Mouse (Mus musculus) left cerebral cortex, adult 2 months (tissue): ENCODE data around the gene Mgmt. TPM values are rescaled to one million over a fixed set of nuclear protein-coding genes. Genes with fewer than 3 reads are reported as not detected.

Experiments
- DNase-seq, 2 experiments: peaks; one replicate each; pipeline ENCODE4 v3.0.0; 2021 to 2022; ENCODE audit warnings: low spot score in 2 of 2, mixed read lengths in 1 of 2; ENCODE audit errors: extremely low spot score in 1 of 2
- H3K27ac ChIP-seq: fragments of 200-600 bp; 2 replicates; pipeline ENCODE4 v1.8.1; 2022
- H3K4me3 ChIP-seq: fragments of 200-600 bp; 2 replicates; pipeline ENCODE4 v1.8.1; 2022
- CTCF ChIP-seq: fragments of 200-600 bp; IDR thresholded peaks from 2 replicates; pipeline ENCODE4 v1.8.1; 2022; ENCODE audit warnings: antibody characterized with exemption, mild to moderate bottlenecking, moderate library complexity
- intact Hi-C: fragments of 180-260 bp; cut with DNase I; formaldehyde crosslinking; loops from one replicate; pipeline ENCODE4 v1.15.1; 2025
- total RNA-seq, 2 experiments: library from RNA; stranded (reverse); gene quantifications; 2 replicates each; pipeline ENCODE4 v1.2.3; 2021

The Mgmt gene
- total RNA-seq, 2 experiments from 2014 or later, result 0.72 to 0.95 TPM

DNA sequence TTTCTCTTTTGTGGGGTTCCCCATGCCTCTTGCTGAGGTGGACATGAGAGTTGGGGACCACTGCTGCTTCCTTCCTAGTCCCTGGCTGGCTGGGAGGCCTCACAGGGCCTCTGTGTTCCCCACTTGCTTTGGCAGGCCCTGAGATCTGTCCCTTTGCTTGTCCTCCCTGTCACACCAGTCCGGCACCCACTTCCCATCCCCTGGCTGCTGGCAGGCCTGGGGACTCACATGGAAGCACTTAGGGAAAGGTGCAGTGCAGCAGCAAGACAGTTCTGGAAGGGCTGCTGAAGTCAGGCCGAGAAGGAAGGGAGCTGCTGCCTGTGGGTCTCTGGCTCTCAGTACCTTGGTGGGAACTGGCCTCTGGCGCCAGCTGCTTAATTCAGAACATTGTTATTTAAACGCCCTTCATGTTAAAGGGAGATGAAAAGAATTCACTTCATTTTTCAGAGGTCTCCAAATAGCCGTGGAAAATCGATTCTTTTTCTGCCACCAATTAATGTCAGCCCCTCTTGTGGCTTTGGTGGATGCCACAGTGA, 53.9 kb downstream of the Mgmt start:
- no peak overlapping the region for H3K27ac ChIP-seq
- no peak for DNase-seq
- no peak for TF ChIP-seq CTCF
- intact Hi-C loops, result no loop called here
- H3K4me3 ChIP-seq, result no peak overlapping the region

DNA sequence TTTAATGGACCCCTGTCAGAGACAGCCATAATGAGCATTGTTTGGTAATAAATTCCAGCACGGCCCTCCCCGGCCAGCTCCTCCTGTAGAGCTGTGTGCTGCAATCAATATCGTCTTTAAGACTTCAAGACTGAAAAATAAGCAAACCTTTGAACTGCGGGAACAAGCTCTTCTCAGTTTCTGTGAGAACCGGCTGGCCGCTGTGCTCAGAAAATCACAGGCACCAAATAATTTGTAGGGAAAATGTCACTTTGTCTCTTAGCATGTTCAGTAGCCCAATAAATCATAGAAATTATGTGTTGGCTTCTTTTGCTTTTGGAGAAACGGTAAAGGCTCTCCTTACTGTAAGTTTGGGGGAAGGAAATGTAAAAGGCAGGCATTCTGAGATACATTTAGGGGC, 58.2 kb downstream of the Mgmt start:
- TF ChIP-seq CTCF, result no peak
- no peak overlapping the region for H3K4me3 ChIP-seq
- no peak overlapping the region for H3K27ac ChIP-seq
- intact Hi-C loops, result no loop called here
- no peak for DNase-seq

DNA sequence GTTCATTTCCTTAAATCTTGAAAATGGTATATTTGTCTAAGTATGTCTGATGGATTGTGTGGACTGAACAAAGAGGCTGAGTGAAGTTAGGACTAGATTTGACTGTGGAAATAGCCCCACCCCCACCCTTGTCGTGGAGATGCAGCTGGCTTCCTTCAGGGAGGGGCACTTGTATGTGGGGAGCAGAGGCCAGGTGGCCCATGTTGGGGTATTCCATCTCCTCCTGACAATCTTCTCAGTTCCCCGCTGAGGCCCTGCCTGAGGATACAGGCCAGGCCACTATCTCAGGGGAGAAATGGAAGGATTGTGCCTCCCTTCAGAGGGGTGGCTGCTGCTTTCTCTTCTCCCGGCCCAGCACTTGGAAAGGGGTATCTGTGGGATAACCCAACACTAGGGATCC, 58.8 kb downstream of the Mgmt start:
- H3K27ac ChIP-seq, result no peak overlapping the region
- no peak for DNase-seq
- intact Hi-C loops, result no loop called here
- no peak for TF ChIP-seq CTCF
- H3K4me3 ChIP-seq, result no peak overlapping the region

DNA sequence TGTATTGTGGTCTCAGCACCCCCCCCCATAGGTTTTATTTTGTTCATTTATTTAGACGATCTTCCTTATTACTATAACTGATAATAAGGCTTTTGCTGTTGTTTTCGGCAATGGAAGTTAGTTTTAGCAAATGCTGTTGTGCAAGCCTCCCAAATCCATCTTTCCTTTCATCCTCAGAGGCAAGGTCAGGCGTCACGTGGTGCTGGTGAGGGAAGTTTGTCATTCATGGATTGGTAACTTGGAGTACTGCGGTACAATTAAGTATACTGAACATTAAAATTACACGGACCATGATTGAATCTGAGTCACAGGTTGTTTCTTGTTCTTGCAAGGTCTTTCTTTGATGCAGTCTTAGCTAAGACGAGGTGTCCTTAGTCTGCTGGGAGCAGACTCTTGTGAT, 77.9 kb downstream of the Mgmt start:
- Histone ChIP-seq H3K27ac (no peak overlapping the region), H3K4me3 (no peak overlapping the region)
- intact Hi-C loops, result no loop called here
- TF ChIP-seq CTCF, result no peak
- no peak for DNase-seq

DNA sequence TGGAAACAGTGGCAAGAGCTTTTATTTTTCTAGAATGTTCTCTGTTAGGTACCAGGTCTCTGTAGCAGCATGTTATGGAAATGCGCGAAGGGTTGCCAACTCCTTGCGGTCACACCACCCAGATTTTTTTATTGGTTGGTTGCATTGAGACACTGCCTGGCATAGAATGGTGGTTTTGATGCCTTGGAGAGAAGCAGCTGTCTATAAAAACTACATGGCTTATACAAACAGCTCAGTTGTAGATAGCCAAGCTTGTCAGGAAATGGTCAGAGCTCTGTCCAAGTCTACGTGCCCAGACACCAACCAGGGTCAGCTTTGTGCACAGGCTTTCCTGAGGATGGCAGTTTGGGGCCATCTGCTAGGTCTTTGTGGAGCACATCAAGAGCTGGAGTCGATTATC, 80.6 kb downstream of the Mgmt start:
- intact Hi-C loops, result no loop called here
- no peak for TF ChIP-seq CTCF
- Histone ChIP-seq H3K4me3 (no peak overlapping the region), H3K27ac (no peak overlapping the region)
- DNase-seq, result no peak

DNA sequence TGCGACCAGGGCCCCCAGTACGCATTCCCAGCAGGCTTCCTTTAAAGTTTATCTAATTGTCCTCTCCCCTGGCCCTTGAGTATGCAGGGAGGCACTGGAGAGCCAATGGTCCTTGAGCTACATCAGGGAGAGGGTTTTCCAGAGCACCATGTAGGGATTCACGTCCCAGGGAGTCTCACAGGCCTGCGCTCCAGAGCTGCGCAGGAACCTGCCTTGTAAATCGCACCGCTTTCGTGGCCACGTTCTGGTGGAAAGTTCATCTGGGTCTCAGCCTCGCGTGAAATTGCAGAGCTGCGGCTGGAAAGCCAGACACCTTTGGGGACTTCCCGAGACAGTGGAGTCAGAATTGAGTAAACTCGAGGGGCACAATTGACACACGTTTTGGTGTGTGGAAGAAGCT, 103.0 kb downstream of the Mgmt start:
- intact Hi-C loops, result no loop called here

DNA sequence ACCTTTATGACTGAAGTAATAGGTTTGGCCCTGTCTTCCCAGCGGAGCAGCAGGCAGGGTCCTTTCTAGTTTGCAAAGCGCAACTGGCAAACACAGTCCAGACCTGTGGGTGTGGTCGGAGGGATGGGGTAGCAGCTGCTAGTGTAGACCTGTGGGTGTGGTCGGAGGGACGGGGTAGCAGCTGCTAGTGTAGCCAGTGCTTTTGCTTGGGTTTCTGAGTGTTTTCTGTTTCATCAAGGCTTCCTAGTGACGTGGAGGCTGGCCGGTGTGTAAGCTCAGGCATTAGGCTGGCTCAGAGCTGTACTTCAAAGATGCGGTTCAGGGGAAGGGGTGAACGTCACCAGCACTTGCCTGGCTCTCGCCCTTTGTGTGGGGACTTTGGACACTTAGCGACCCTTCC, 106.3 kb downstream of the Mgmt start:
- H3K4me3 ChIP-seq, result no peak overlapping the region
- intact Hi-C loops, result no loop called here
- H3K27ac ChIP-seq, result no peak overlapping the region
- no peak for DNase-seq
- TF ChIP-seq CTCF, result no peak

More for the DNA sequence above, 103.0 kb downstream of the Mgmt start:
- Histone ChIP-seq H3K4me3 (no peak overlapping the region), H3K27ac (no peak overlapping the region)
- DNase-seq, result no peak
- TF ChIP-seq CTCF, result no peak

DNA sequence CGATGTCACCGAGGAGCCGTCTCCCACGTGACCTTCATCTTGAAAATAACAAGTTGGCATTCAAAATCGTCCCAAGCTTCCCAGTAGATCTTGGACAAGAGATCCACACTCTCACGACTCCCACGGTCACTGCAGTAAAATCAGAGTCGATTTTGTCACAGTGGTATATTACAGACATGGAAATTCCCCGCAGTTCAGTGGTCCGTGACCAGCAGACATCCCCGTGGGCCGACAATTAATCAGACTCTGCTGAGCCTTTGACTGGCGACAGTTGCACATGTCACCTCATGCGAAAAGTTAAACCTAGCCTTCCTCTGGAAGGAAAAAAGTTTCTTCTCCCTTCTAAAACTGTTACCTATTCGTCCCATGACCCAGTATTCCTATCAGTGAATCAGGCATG, 106.8 kb downstream of the Mgmt start:
- no peak for TF ChIP-seq CTCF
- Histone ChIP-seq H3K27ac (no peak overlapping the region), H3K4me3 (no peak overlapping the region)
- DNase-seq, result no peak
- intact Hi-C loops, result no loop called here

DNA sequence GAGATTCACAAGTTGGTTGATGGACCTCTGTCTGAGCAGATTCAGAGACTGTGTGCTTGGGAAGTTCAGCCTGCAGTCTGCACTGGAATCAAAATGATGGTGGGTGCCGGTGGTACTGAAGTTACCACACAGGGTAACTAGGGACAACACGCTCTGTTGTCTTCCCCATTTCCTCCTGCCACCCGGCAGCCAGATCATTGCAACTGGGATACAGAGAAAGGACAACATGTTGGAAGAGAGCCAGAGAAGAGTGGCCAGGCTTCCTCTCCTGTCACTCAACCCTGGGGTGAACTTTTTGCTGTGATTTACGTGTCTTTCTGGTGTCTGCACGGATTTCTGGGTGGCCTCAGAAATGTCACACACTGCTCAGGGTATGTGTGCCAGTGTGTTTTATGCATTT, 107.4 kb downstream of the Mgmt start:
- intact Hi-C loops, result no loop called here
- TF ChIP-seq CTCF, result no peak
- no peak for DNase-seq
- H3K27ac ChIP-seq, result no peak overlapping the region
- H3K4me3 ChIP-seq, result no peak overlapping the region

DNA sequence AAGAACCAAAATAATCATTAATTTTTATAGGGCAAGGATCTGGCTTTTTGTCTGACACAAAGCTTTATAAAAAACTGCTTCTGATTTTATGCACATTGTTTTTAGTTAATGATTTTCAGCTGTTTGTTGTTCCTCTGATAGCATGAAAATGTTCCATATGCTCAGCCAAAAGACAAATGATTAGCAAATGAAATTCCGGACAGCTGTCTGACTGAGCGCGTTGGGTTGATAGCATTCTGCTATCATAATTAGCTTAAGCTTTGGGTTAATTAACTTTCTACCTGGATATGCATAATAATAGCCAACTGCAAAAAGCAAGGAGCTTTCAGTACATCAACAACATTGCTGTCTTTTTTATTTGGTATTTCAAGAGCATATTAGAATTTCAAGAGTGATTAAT, 108.0 kb downstream of the Mgmt start:
- Histone ChIP-seq H3K27ac (no peak overlapping the region), H3K4me3 (no peak overlapping the region)
- intact Hi-C loops, result no loop called here
- DNase-seq, result no peak
- no peak for TF ChIP-seq CTCF

DNA sequence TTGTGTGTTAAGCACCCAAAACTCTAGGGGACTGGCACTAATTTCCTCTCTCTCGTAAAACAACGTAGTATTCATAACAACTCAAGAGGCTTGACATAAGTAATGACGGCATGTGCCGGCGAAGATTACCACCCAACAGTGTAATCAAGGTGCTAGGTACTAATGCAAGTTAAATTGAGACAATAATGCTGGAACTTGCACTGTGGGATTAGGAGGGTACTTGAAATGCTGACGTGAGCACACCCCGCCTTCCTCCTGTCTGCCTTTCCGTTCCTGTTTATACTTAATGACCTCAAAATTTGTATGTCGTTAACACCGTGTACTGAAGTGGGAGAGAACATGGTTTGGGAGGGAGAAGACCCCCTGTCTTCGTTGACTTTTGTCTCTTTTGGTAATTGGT, 110.9 kb downstream of the Mgmt start:
- TF ChIP-seq CTCF, result no peak
- no peak for DNase-seq
- H3K4me3 ChIP-seq, result no peak overlapping the region
- no peak overlapping the region for H3K27ac ChIP-seq
- intact Hi-C loops, result no loop called here

DNA sequence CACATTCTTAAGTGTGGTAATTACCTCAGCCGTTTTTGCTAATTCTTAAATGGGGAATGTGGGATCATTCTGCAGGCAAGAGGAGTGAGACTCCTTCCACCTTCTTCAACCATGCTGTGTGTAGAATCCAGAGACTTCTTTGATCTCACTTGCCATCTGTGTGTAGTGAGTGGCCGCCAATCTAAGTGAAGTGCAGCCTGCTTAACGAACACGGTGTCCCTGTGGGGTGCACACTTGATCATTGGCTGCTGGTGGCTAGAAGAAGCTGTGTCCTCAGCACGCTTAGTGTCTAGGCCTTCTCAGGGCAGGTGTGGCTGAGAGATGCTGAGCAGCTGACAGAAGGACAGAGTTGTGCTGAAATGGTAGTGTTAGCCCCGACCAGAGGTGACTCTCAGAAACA, 113.9 kb downstream of the Mgmt start:
- no peak overlapping the region for H3K27ac ChIP-seq
- TF ChIP-seq CTCF, result no peak
- no peak overlapping the region for H3K4me3 ChIP-seq
- intact Hi-C loops, result no loop called here
- no peak for DNase-seq

DNA sequence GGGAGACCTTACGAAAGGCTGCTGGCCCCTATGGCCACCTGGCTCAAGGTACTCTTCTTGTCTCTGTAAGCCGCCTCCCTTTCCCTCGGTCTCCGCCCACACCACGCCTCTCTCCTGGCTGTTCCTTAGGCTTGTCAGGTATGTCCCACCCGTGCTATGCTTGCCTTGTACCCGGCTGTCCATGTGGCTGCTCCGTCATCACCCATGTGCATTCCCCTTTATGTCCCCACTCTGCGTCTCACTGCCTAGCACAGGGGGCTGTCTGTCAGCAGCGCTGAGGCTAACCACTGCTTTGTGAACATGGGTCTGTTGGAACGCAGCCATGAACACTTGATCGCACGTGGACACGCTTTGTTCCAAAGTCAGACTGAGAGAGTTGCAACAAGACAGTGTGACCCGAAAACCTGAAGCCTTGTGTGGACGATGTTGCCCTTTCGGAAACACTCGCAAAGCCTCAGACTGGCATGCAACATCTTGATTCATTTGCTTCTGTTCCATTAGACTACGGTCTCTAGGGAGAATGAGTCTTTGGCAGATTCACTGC, 115.4 kb downstream of the Mgmt start:
- intact Hi-C loops, result no loop called here
- DNase-seq, result no peak
- no peak for TF ChIP-seq CTCF

DNA sequence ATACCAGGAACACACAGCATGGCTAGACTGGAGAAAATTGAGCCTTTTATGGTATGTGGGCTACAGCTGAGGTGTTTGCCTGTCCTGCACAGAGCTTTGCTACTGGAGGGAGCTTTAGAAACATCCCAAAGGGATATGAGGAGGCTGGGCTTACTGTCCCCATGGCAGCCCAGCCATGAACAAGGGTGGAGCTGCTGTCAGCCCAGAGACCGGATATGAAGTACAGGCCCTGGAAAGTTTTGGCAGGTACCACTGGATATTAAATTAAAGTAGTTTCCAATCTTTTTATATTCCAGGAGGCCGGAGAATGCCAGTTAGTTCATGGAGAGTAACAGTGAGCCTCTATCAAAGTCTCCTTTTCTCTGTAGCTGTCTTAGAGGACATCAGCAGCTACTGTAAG, 116.0 kb downstream of the Mgmt start:
- H3K4me3 ChIP-seq, result no peak overlapping the region
- DNase-seq, result no peak
- no peak for TF ChIP-seq CTCF
- intact Hi-C loops, result no loop called here
- H3K27ac ChIP-seq, result no peak overlapping the region

More for the DNA sequence above, 115.4 kb downstream of the Mgmt start:
- no peak overlapping the region for H3K27ac ChIP-seq
- no peak overlapping the region for H3K4me3 ChIP-seq
